Mouse (Mus musculus) common myeloid progenitor, adult 5-6 weeks (primary cell): Measurements from ENCODE around the gene Ippk. TPM values are rescaled to one million over a fixed set of nuclear protein-coding genes. Genes with fewer than 3 reads are reported as not detected.

Experiments used
- ATAC-seq: replicated peaks from 2 replicates; pipeline ENCODE4 v1.8.0; 2016; ENCODE audit warnings: low read depth, mild to moderate bottlenecking, moderate TSS enrichment, inconsistent platforms; ENCODE audit not compliant: poor library complexity, severe bottlenecking
- total RNA-seq: library from RNA; stranded (forward); fragments of 200-1000, 187-1606 nt; gene quantifications from 2 replicates; pipeline ENCODE4 v1.2.3, GENCODE M21; 2017

Ippk gene
- 8.4 and 11.3 TPM in 2 replicates for total RNA-seq

DNA sequence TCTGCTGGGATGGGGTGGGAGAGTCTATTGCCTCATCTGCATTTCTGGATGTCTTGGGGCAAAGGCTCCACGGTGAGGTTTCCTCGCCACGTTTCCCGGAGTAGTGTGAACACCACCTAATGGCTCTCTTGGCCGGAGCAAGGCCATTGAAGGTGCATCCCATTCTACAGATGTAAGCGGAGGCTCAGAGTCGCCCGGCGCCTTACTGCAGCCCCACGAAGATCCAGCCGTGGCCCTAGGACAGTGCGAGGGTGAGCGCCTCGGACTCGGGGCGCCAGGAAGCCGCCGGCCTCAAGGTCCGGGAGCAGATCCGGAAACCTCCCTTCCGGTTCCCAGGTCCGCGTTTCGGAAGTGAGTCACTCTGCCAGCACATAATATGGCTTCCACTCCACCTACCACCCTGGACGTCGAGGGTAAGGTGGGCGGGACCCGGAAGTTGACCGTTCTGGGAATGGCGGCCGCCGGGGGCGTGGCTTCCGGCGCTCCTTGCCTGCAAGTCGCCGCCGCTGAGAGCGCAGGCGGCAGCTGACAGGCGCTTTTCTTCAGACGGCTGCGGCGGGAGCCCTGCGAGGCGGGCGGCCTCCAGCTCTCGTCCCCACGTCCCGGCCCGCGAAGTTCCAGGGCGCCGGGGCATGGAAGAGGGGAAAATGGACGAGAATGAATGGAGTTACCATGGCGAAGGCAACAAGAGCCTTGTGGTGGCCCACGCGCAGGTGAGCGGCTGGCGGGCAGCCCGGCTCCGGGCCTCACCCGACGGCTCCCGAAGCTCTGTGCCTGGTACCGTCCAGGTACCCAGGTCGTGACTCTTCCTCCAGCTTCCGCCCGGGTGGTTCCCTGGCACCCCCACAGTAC lies at the start of gene Ippk:
Gene Ippk (plus strand): TSS at position 496 of the 852 bp plus-strand sequence.
- ATAC-seq, result peak; percentile 98

DNA sequence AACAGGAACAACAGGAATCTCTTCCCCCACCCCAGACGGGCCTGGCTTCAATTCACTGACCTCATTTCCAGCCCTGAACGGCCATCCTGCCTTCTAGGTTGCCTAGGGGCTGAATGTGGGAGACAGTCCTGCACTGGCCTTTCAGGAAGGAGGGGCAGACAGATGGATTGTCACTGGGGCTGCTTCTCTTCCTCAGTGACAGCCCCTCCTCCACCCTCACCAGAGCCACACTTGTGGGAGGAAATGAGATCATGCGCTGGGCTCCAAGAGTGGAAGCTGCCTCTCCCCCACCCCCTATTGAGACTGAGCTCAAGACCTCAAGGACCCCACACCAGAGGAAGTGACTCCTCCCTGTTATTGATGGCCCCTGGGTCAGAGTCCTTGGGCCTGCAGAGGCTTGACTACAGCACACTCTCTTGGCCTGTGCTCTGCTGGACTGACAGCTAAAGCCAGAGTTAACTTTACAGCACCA lies 49.6 kb upstream of the Ippk start:
- peak; percentile 97 for ATAC-seq

DNA sequence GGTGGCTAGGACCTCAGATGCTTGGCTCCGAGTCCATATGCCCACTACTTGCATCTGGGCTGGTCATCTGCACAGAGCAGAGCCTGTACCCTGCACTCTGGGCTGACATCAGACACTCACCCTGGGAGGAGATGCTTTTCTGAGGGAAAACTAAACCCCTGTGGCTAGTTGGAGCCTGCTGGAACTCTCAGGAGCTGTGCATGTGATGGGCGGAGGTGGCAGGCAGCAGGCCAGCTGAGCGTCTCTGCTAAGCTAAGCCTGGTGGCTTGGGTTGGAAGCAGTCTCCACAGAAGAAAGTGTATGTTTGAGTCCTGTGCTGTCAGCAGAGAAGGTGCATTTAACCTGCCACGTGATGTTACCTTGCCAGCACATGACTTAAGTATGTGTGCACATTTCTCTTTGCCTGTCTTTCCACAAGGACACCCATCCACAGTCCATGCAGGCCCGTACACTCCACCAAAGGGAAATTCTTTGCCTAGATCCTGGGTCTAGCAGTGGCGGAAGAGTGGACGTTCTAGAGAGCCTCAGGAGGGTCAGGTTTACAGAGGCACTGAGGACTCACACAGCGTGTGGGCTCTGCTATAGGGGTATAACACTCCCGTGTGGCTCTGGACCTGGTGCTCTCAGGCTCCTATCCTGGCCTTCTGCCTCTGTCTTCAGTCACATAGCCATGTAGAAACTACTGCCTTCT lies 48.5 kb upstream of the Ippk start:
- ATAC-seq, result no peak

DNA sequence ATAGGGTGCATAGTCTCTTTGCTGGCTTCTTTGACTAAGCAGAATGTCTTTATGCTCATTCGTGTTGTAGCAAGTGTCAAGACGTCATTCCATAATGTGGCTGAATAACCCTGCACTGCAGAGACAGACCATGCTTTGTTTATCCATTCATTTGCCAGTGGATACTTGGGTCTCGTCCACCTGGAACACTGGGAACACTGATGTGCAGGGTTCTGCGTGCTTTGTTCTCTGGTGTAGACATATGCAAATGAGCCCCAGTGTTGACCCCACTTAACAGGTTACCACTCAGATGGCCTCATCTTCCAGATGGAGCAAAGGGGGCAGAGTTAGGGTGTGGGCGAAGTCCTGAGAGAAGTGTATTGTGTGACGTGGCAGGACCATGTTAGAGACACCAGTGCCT lies 46.7 kb upstream of the Ippk start:
- no peak for ATAC-seq

DNA sequence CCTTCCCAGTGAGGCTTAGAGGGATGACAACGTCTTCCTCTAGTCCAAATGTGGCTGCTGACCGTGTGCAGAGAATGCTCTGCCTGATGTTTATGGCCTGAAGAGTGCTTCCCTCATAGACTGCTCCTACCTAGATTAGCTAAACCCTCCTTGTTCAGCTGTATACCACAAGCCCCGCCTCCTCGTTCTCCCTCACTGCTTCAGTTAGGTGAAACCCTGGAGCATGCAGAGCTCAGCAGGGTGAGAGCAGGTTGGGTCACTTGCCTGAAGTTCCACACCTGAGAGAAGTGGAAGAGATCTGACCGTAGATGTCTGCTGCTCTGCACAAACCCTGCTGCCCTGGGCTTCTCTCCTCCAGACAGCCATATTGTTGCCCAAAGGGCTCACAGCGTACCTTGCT lies 46.3 kb upstream of the Ippk start:
- ATAC-seq, result no peak

DNA sequence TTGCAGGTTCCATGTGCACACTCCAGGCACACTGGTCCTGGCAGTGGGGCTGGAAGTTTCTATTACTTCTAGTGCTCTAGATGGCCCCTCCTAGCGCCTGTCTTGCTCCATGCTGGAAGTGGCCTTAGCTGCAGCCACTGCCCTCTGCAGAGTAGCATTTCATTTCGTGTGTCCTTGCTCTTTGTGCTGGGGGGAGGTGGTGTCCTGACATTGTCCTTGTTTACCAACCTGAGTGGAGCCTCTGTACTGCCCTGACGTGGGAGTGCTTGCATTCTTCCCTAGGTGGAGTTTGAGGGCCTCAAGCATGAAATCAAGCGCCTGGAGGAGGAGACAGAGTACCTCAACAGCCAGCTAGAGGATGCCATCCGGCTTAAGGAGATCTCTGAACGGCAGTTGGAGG lies 43.4 kb upstream of the Ippk start:
- ATAC-seq, result no peak

DNA sequence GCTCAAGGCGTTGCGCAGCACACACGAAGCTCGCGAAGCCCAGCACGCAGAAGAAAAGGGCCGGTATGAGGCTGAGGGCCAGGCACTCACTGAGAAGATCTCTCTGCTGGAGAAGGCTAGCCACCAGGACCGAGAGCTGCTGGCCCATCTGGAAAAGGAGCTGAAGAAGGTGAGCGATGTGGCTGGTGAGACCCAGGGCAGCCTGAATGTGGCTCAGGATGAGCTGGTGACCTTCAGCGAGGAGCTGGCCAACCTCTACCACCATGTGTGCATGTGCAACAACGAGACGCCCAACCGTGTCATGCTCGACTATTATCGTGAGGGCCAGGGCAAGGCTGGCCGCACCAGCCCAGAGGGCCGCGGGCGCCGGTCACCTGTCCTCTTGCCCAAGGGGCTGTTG lies 41.7 kb upstream of the Ippk start:
- no peak for ATAC-seq

DNA sequence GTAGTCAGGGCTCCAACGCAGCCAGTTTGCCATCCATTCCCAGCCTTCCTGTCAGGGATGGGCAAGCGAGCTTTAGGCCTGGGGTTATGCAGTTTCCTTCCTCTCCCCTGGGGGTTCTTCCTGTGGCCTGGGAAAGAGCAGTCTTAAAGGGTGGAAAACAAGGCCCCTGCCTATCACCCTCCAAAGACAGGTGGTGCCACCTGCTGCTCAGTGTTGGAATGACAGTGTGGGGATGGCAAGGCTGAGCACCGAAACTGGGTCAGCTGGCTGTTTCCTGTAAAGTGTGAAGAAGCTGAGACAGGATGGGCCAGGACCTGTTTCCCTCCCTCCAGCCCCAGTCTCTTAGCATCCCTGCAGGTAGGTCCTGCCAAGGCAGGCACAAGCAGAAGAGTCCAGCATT lies 39.8 kb upstream of the Ippk start:
- ATAC-seq, result peak; percentile 98

DNA sequence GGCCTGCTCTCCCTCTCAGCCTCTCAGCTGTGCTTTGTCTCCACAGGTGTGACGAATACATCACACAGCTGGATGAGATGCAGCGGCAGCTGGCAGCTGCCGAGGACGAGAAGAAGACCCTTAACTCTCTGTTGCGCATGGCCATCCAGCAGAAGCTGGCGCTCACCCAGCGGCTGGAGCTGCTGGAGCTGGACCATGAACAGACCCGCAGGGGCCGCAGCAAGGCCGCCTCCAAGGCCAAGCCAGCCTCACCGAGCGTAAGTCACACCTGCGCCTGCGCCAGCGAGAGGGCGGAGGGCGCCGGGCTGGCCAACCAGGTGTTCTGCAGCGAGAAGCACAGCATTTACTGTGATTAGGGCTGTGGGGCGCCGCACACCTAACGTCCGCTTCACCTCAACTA lies 38.1 kb upstream of the Ippk start:
- no peak for ATAC-seq

DNA sequence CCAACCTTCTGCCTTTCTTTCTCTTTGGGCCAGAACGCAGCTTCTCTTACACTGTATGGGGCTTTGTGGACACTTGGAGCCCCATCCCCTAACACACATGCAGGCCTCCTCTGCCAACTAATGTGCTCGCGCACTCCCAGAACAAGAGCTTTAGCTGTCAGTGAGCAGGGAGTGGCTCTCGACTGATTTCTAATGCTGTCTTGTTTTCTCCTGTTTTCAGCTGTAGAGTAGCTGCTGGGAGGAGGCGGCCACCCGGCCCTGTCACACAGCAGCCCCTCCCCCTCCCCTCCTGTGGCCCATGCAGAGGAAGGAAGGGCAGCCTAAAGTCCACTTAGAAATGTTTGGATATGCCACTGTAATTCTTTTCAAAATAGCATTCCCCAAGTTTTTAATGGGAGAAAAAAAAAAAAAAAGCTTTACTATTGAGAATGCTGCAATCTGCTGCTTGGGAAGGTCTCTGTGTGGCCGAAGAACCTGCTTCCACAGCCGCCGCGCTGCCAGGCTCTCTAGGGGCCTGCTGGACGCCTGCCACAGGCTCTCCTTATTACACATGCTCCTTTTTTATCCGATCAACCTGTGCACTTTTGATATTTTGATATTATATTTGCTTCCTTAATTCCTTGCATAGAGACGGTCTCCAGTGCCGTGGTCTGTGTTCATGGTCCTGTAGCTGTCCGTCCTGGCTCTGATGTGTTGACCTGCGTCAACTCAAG lies 36.1 kb upstream of the Ippk start:
- no peak for ATAC-seq

DNA sequence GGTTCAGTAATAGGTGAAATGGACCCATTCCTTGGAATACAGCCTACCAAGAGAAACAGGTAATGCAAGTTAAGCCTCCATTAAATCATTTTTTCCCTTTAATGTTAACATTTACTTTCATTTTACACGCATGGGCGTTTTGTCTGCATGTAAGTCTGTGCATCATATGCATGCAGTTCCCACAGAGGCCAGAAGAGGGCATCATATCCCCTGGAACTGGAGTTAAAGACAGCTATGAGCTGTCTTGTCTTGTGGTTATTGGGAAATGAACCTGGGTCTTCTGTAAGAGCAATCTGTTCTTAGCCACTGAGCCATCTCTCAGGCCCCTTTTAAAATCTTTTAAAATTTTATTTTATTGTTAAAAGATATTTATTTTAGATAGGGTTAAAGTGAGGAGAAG lies 29.7 kb upstream of the Ippk start:
- ATAC-seq, result no peak

DNA sequence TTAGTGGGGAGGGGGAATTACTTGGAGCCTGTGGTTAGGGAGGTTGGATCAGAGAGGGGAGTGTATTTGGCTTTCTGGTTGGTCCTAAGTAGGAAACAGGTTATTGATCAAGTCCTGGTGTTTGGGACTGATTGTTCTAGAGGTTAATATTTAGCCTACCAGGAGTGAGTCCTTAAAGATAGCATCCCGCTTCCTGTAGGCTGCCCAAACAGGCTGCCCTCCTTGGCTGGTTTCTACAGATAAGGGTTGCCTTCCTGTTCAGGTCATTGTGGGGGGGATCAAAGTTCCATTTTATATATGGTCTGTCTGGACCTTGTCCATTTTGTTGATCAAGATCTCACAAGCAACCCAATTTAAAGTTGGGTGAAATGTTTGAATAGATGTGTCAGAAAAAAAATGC lies 27.5 kb upstream of the Ippk start:
- peak; percentile 64 for ATAC-seq

DNA sequence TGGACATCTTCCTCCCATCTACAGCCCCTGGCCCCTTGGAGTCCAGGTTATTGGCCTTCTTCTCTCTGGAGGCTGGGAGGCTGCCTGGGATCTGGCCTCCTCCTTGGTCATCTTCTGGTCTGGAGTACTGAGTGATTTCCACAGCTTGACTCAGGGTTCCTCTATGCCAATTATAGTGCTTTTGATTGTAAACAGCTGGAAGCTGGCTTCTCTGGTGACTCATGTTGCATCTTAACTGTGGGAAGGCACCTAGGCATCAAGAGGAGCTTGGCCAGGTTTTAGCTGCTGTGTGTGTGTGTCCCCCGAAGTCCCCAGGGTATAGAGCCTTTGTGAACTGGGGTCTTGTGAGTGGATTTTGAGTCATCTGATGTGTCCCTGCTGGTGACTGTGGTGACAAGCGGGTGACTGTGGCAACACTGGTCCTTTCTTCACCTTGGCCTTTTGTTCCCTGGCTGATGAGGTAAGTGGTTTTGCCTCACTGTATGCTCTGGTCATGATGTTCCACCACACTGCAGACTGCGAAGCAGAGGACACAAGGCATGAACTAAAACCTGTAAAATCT lies 26.1 kb upstream of the Ippk start:
- ATAC-seq, result no peak

DNA sequence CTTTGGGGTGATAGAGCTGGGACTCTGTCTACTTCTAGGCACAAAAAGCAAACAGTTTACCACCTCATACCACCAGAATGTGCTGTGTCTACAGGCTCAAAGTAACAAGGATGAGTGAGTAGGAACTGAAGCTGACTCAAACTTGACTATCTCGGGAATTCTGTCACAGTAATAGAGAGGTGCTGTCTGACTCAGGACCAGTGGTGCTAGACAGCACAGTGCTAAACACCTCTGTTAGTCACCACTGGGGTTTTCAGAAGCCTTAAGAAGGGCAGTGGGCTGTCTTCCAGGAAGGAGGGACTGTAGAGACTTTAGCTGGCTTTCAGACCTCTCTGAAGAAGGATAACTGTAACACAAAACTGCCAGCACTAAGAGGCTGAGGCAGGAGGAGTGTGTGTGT lies 24.3 kb upstream of the Ippk start:
- ATAC-seq, result no peak

DNA sequence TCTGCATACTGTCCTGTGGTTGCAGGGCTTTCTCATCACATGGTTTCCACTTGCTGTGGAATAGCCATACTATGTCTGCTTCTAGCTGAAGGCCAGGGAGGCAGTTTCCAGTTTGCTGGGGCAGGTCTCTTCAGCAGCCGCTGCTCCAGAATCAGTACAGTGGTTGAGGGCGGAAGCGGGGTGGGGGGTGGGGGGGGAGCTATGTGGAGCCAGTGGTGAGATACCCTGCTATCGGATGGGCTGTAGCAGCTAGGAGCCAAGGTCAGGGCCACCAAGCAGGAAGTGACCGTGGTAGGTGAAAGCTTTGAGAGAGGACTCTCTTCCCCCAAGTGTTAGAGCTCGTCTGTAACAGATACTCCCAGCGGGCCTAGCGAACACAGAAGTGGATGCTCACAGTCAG lies 22.9 kb upstream of the Ippk start:
- peak; percentile 36 for ATAC-seq

DNA sequence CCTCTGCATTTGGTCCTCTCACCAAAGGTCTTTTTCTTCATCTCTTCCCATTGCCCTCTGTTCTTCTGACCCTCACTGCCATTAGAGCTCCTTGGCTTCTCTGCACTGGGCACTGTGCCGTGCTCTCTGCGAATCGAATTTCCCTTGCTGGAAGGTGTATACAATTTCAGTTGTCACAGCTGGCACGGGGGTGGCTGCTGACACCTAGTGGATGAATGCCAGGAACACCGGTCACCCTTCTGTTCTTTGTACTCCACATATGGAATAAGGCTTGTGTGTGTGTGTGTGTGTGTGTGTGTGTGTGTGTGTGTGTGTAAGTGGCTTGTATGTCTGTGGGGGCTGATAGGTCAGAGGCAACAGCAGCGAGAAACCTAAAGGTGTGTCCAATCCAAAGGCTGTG lies 20.9 kb upstream of the Ippk start:
- peak; percentile 61 for ATAC-seq

DNA sequence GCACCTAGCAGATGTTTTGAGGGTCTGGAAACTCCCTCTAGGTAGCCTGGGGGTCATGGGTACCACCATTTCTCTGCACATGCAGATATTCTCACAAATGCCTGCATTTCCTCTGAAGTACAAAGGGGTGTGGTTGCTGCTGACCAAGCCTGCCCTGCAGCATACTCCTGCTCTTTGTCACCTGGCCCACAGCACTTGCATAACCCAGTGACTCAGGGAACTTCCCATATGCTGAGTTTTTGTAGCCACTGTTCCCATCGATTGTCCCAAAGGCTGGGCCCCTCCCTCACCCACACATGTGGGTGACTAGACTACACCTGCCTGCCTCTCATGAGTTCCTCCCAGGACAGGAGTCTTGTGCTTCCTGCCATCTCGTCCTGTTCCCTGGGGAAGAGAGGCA lies 18.4 kb upstream of the Ippk start:
- ATAC-seq, result no peak

DNA sequence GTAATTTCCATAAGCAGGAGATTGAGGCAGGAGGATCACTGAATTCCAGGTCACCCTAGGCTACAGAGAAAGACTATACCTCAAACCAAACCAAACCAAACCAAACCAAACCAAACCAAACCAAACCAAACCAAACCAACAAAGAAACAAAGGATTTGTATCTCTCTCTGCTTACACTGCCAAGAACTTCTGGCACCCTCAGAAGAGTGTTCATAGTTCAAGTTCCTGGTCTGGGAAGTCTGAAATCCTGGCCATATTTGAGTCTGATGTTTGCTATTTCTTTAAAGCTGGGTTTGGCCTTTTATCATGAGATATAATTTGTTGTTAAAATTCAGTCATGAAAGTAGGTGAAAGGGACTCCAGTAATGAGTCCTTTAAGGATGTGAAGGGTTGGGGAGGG lies 13.3 kb upstream of the Ippk start:
- no peak for ATAC-seq

DNA sequence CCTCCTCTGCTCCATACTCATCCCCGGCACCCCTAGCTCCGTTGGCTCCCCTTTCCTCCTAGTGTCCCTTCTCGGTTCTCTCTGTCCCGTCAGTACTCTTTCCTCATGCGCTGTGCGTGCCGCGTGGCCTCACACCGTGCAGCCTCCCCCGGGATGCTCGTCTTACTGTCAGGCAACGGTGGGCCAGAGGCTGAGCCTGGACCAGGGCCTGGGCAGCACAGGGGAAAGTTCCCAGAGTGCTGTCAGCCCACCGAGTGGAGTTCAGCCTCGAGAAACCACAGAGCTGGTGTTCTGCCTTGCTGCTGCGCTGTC lies 513 bp downstream of the Ippk start:
- peak; percentile 26 for ATAC-seq

DNA sequence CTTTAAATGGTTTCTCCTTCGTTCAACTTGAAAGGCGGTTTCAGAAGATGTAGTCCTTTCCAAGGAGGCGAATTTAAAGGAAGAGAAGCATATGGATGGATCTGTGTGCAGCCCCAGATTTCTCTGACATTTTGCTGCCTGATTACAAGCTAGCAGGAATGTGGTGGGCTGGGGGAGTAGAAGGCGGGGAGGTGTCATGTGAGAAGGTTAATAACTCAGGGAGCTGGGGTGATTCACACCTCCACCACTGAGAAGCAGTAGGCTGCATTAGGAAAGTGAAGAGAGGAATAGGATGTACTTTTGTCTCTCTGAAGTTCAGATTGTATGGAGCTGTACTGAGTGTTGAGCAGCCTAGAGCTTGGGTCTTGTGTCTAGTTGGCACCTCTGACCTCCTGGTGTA lies 910 bp downstream of the Ippk start:
- no peak for ATAC-seq

DNA sequence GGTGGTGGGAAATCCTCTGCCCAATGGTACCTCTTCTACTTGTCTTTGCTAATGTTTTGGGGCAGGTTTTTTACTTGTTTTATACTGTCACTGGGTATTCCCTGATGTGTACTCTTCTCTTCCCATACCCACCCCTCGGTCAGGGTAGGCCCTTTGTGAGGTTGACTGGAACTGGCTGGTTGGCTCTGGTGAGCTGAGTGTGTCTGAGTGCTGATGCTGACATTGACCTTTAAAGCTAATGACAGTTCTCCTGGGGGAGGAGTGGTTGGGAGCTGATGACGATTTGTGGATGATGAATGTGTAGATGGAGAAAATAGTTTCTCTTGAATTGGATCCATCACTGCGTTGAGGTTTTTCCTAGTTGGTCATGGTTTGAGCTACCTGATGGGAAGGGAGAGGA lies 5.7 kb downstream of the Ippk start:
- ATAC-seq, result no peak
